Mouse (Mus musculus): Measurements from ENCODE around the gene Mcidas. TPM values are rescaled to one million over a fixed set of nuclear protein-coding genes. Genes with fewer than 3 reads are reported as not detected.
A peak's percentile ranks its signal among the peaks of the same experiment; 100 is the strongest.

Gene Mcidas
- not detected for total RNA-seq (2021)
- long read RNA-seq, experiment 1 = 0 reads
- long read RNA-seq, experiment 2 = 0 reads

- DNase-seq = peak; percentile 24 to 32
Measured at GRCm38 (mm10) chr13:112993531-112994152, at the start of gene Mcidas. TSS of gene Mcidas (plus strand) at chr13:112993845.

GRCm38 (mm10) chr13:112945312-112945711, 48.3 kb upstream of the Mcidas start:
- no peak for DNase-seq

GRCm38 (mm10) chr13:112945900-112946299, 47.7 kb upstream of the Mcidas start:
- DNase-seq = no peak

- no peak for DNase-seq
Measured at GRCm38 (mm10) chr13:112954067-112954466, 39.6 kb upstream of the Mcidas start.

GRCm38 (mm10) chr13:112963081-112963480, 30.6 kb upstream of the Mcidas start:
- DNase-seq = no peak

- DNase-seq = no peak
Measured at GRCm38 (mm10) chr13:112964421-112964820, 29.2 kb upstream of the Mcidas start.

- no peak for DNase-seq
Measured at GRCm38 (mm10) chr13:112967267-112967666, 26.4 kb upstream of the Mcidas start.

- no peak for DNase-seq
Measured at GRCm38 (mm10) chr13:112976720-112977119, 16.9 kb upstream of the Mcidas start.

GRCm38 (mm10) chr13:112985605-112986450, 7.8 kb upstream of the Mcidas start:
- no peak for DNase-seq

GRCm38 (mm10) chr13:112986451-112986950, 7.1 kb upstream of the Mcidas start:
- DNase-seq = no peak

- peak; percentile 98 to 99 for DNase-seq
Measured at GRCm38 (mm10) chr13:112987532-112987943, 6.1 kb upstream of the Mcidas start, which contains the start of gene Ccno. TSS of gene Ccno (plus strand) at chr13:112987802.

- DNase-seq = no peak
Measured at GRCm38 (mm10) chr13:112987991-112988390, 5.7 kb upstream of the Mcidas start.

- no peak for DNase-seq
Measured at GRCm38 (mm10) chr13:112988866-112989265, 4.8 kb upstream of the Mcidas start.

GRCm38 (mm10) chr13:112989541-112989940, 4.1 kb upstream of the Mcidas start:
- no peak for DNase-seq

- DNase-seq = no peak
Measured at GRCm38 (mm10) chr13:112990346-112990745, 3.3 kb upstream of the Mcidas start.

- DNase-seq = peak; percentile 65 to 70
Measured at GRCm38 (mm10) chr13:112994191-112994590, 546 bp downstream of the Mcidas start.

- DNase-seq = no peak
Measured at GRCm38 (mm10) chr13:112996407-112996806, 2.8 kb downstream of the Mcidas start.

GRCm38 (mm10) chr13:112997369-112997768, 3.7 kb downstream of the Mcidas start:
- no peak for DNase-seq

- DNase-seq = peak; percentile 59 to 62
Measured at GRCm38 (mm10) chr13:112998427-112999201, 5.0 kb downstream of the Mcidas start.

- DNase-seq = no peak
Measured at GRCm38 (mm10) chr13:113000090-113000489, 6.4 kb downstream of the Mcidas start.

- DNase-seq = no peak
Measured at GRCm38 (mm10) chr13:113000576-113001318, 7.1 kb downstream of the Mcidas start.

- DNase-seq = no peak
Measured at GRCm38 (mm10) chr13:113012683-113013082, 19.0 kb downstream of the Mcidas start.
